ENCODE assay signal across 10 mouse cellular contexts in genomic region chr11:113863408-113863807, GRCm38 (mm10).
DNase-seq lines count a peak whose midpoint lies in the region; ATAC-seq and TF ChIP-seq lines count a peak whose summit lies in the region.
"Had no signal": no experiment of that assay in that cellular context is flagged by ENCODE, and none has a peak within 500 bp of the region (broad histone marks: within the 10 kb centered on the region; RNA-seq: fewer than 3 reads in every experiment).

No protein-coding gene starts in this region.

- peak; percentile 64 for TF ChIP-seq CTCF in kidney, postnatal 0 days (IDR thresholded peaks at IDR 0.05; ENCODE audit: low read depth)
- TF ChIP-seq CTCF in ES-Bruce4 (IDR thresholded peaks at IDR 0.05; ENCODE audit: low read depth, low read length), result peak; percentile 83

- no peak for TF ChIP-seq POLR2A in ES-Bruce4 (IDR thresholded peaks at IDR 0.05; ENCODE audit: insufficient read depth, low read length)

- WGBS in kidney, postnatal 0 days, result 76% methylated on average over 5 of the region's 5 CpGs
- WGBS in kidney, embryonic 16.5 days, result 76% methylated on average over 5 of the region's 5 CpGs
- 73% methylated on average over 5 of the region's 5 CpGs for WGBS in limb, embryonic 11.5 days

- no peak overlapping the region for H3K27ac ChIP-seq in kidney, postnatal 0 days
- H3K27ac ChIP-seq in kidney, embryonic 16.5 days (ENCODE audit: low read length), result no peak overlapping the region
- H3K27ac ChIP-seq in ES-Bruce4 (ENCODE audit: insufficient read depth, low read length), result no peak overlapping the region
- H3K27ac ChIP-seq in limb, embryonic 11.5 days (replicated peaks; ENCODE audit: low read depth, low read length), result no peak overlapping the region
- H3K27ac ChIP-seq: liver, embryonic 13.5 days; stomach, embryonic 15.5 days had no signal

- no peaks in the 10 kb centered on the region for H3K9me3 ChIP-seq in kidney, postnatal 0 days (replicated peaks; ENCODE audit: low read length)
- no peaks in the 10 kb centered on the region for H3K9me3 ChIP-seq in kidney, embryonic 16.5 days (ENCODE audit: low read length)
- H3K9me3 ChIP-seq in ES-Bruce4 (replicated peaks; ENCODE audit: control insufficient read depth, insufficient read depth, low read length, poor library complexity, severe bottlenecking), result no peaks in the 10 kb centered on the region
- no peaks in the 10 kb centered on the region for H3K9me3 ChIP-seq in limb, embryonic 11.5 days (ENCODE audit: control insufficient read depth, low read length)
- H3K9me3 ChIP-seq: liver, embryonic 13.5 days; stomach, embryonic 15.5 days had no signal

- no peak overlapping the region for H3K9ac ChIP-seq in kidney, postnatal 0 days (ENCODE audit: low read depth, low read length)
- no peak overlapping the region for H3K9ac ChIP-seq in kidney, embryonic 16.5 days (replicated peaks; ENCODE audit: low read length)
- H3K9ac ChIP-seq in ES-Bruce4 (ENCODE audit: low read depth, poor library complexity, severe bottlenecking), result no peak overlapping the region
- no peak overlapping the region for H3K9ac ChIP-seq in limb, embryonic 11.5 days (ENCODE audit: low read length)
- H3K9ac ChIP-seq: liver, embryonic 13.5 days; stomach, embryonic 15.5 days had no signal

- H3K4me1 ChIP-seq in kidney, postnatal 0 days (replicated peaks; ENCODE audit: insufficient read depth, low read length), result no peaks in the 10 kb centered on the region
- H3K4me1 ChIP-seq in kidney, embryonic 16.5 days (ENCODE audit: insufficient read depth, low read length), result peaks cover 4% of the 10 kb centered on the region; the same call in 1 of the 2 replicates
- H3K4me1 ChIP-seq in ES-Bruce4 (ENCODE audit: control insufficient read depth, insufficient read depth, low read length), result no peaks in the 10 kb centered on the region
- H3K4me1 ChIP-seq in limb, embryonic 11.5 days (ENCODE audit: control insufficient read depth, insufficient read depth, low read length), result no peaks in the 10 kb centered on the region
- H3K4me1 ChIP-seq: stomach, embryonic 15.5 days had no signal

- no peaks in the 10 kb centered on the region for H3K27me3 ChIP-seq in kidney, postnatal 0 days (ENCODE audit: insufficient read depth, low read length)
- H3K27me3 ChIP-seq in kidney, embryonic 16.5 days (ENCODE audit: insufficient read depth, low read length), result no peaks in the 10 kb centered on the region
- no peaks in the 10 kb centered on the region for H3K27me3 ChIP-seq in ES-Bruce4 (ENCODE audit: control insufficient read depth, insufficient read depth, low read length, poor library complexity, severe bottlenecking)
- no peaks in the 10 kb centered on the region for H3K27me3 ChIP-seq in limb, embryonic 11.5 days (ENCODE audit: control insufficient read depth, insufficient read depth, low read length)
- H3K27me3 ChIP-seq: liver, embryonic 13.5 days; stomach, embryonic 15.5 days had no signal

- no peaks in the 10 kb centered on the region for H3K36me3 ChIP-seq in kidney, postnatal 0 days (ENCODE audit: insufficient read depth, low read length)
- H3K36me3 ChIP-seq in kidney, embryonic 16.5 days (ENCODE audit: insufficient read depth, low read length), result no peaks in the 10 kb centered on the region
- H3K36me3 ChIP-seq in ES-Bruce4 (ENCODE audit: control insufficient read depth, insufficient read depth, low read length, poor library complexity, severe bottlenecking), result no peaks in the 10 kb centered on the region
- H3K36me3 ChIP-seq in limb, embryonic 11.5 days (ENCODE audit: control insufficient read depth, insufficient read depth, low read length), result no peaks in the 10 kb centered on the region
- H3K36me3 ChIP-seq: liver, embryonic 13.5 days; stomach, embryonic 15.5 days had no signal

- H3K4me3 ChIP-seq in kidney, postnatal 0 days (replicated peaks; ENCODE audit: low read depth, low read length), result no peak overlapping the region
- H3K4me3 ChIP-seq in kidney, embryonic 16.5 days (ENCODE audit: low read length), result no peak overlapping the region
- H3K4me3 ChIP-seq in ES-Bruce4 (ENCODE audit: low read depth, low read length), result no peak overlapping the region
- no peak overlapping the region for H3K4me3 ChIP-seq in limb, embryonic 11.5 days (ENCODE audit: low read depth, low read length)
- H3K4me3 ChIP-seq: liver, embryonic 13.5 days; stomach, embryonic 15.5 days had no signal

- H3K4me2 ChIP-seq in kidney, postnatal 0 days (ENCODE audit: low read length), result no peak overlapping the region
- no peak overlapping the region for H3K4me2 ChIP-seq in kidney, embryonic 16.5 days (replicated peaks; ENCODE audit: low read depth, low read length)
- no peak overlapping the region for H3K4me2 ChIP-seq in limb, embryonic 11.5 days (ENCODE audit: low read depth, severe bottlenecking)
- H3K4me2 ChIP-seq: liver, embryonic 13.5 days; stomach, embryonic 15.5 days had no signal

- ATAC-seq in kidney, postnatal 0 days (replicated peaks; ENCODE audit: low FRiP score, low read depth), result no peak
- ATAC-seq in kidney, embryonic 16.5 days (ENCODE audit: low FRiP score, low TSS enrichment), result no peak
- ATAC-seq in limb, embryonic 11.5 days (ENCODE audit: insufficient number of reproducible peaks, low FRiP score, low TSS enrichment, low read depth), result no peak
- ATAC-seq in cerebellum, adult (ENCODE audit: insufficient number of reproducible peaks, low FRiP score, low TSS enrichment), result no peak

- TF ChIP-seq EP300 in ES-Bruce4 (IDR thresholded peaks at IDR 0.05; ENCODE audit: insufficient read depth, low read depth, low read length), result no peak

- DNase-seq in kidney, postnatal 0 days (ENCODE audit: low spot score), result no peak
- DNase-seq in adipocyte (ENCODE audit: low spot score), result peak; percentile 12
- peak; percentile 64 for DNase-seq in limb, embryonic 11.5 days (ENCODE audit: low spot score)
- DNase-seq in thymus, postnatal 25 days, result peak; percentile 39
- DNase-seq in gastrocnemius, postnatal 25 days, result no peak
- DNase-seq: liver, embryonic 13.5 days had no signal

Comparison
In these comparisons a context has a peak if more than half of its experiments do, and no peak if none do; other contexts are left out.
1. DNase-seq: peak in adipocyte (single experiment), limb, embryonic 11.5 days (single experiment) and thymus, postnatal 25 days (single experiment); none in kidney, postnatal 0 days (single experiment) and gastrocnemius, postnatal 25 days (single experiment).